Mouse (Mus musculus) neural tube, embryonic 14.5 days (tissue): ENCODE results near the gene Aff2. TPM values are rescaled to one million over a fixed set of nuclear protein-coding genes. Genes with fewer than 3 reads are reported as not detected.

Source experiments
- ATAC-seq: fragments of 200-750 bp; cut with Nextera tagmentation; 2 replicates; pipeline ENCODE4 v1.8.0; 2017; ENCODE audit warnings: low read depth, mild to moderate bottlenecking, moderate TSS enrichment, moderate library complexity
- H3K27ac ChIP-seq: fragments of 300-500 bp; sonication (generic); 2 replicates; pipeline ENCODE4 v1.5.1; 2014; ENCODE audit warnings: low read depth, mild to moderate bottlenecking, control low read depth, low read length, moderate library complexity, mixed read lengths
- H3K27me3 ChIP-seq: fragments of 300-500 bp; sonication (generic); 2 replicates; pipeline ENCODE4 v1.6.1; 2014; ENCODE audit warnings: low read length; ENCODE audit not compliant: control insufficient read depth, insufficient read depth
- H3K36me3 ChIP-seq: fragments of 300-500 bp; sonication (generic); 2 replicates; pipeline ENCODE4 v1.6.1; 2014; ENCODE audit warnings: low read length, mixed read lengths; ENCODE audit not compliant: control insufficient read depth, insufficient read depth
- H3K4me1 ChIP-seq: fragments of 300-500 bp; sonication (generic); 2 replicates; pipeline ENCODE4 v1.6.1; 2014; ENCODE audit warnings: low read length; ENCODE audit not compliant: control insufficient read depth, insufficient read depth
- H3K4me2 ChIP-seq: fragments of 300-500 bp; sonication (generic); 2 replicates; pipeline ENCODE4 v1.6.1; 2014; ENCODE audit warnings: mild to moderate bottlenecking, low read depth, low read length, control low read depth
- H3K4me3 ChIP-seq: fragments of 300-500 bp; sonication (generic); 2 replicates; pipeline ENCODE4 v1.5.1; 2014; ENCODE audit warnings: low read depth, low read length, control low read depth, mixed read lengths
- H3K9ac ChIP-seq: fragments of 300-500 bp; sonication (generic); replicated peaks from 2 replicates; pipeline ENCODE4 v1.6.1; 2014; ENCODE audit warnings: low read depth, mild to moderate bottlenecking, control low read depth, low read length, mixed read lengths
- H3K9me3 ChIP-seq: fragments of 300-500 bp; sonication (generic); 2 replicates; pipeline ENCODE4 v1.6.1; 2016; ENCODE audit warnings: low read length; ENCODE audit not compliant: control insufficient read depth
- WGBS: fragments of 180-500 bp; shearing (Covaris S2); extraction: QIAGEN DNeasy Blood & Tissue Kit; methylation state at CpG from one replicate; pipeline ENCODE4 v1.1.7; 2014; 5-methylcytosine and 5-hydroxymethylcytosine counted together
- polyA plus RNA-seq: library from polyadenylated mRNA; unstranded; fragments of >200 nt; fragmentation: Nextera tagmentation; extraction: Ambion mirVana; gene quantifications from 2 replicates; pipeline ENCODE4 v1.2.1, GENCODE M21; 2014

Gene Aff2
- polyA plus RNA-seq, 1 experiment from 2014 or later, result 17.9 TPM

GRCm38 (mm10) chrX:69415043-69415442 lies 54.9 kb downstream of the Aff2 start:
- Histone ChIP-seq H3K36me3 (no peaks in the 10 kb centered on the region), H3K4me2 (no peak overlapping the region), H3K9ac (no peak overlapping the region), H3K9me3 (no peaks in the 10 kb centered on the region), H3K27ac (no peak overlapping the region), H3K4me3 (no peak overlapping the region), H3K27me3 (no peaks in the 10 kb centered on the region), H3K4me1 (no peaks in the 10 kb centered on the region)
- ATAC-seq, result no peak
- WGBS, result 54% methylated on average over 1 of the region's 1 CpGs

- Histone ChIP-seq H3K9ac (no peak overlapping the region), H3K36me3 (no peaks in the 10 kb centered on the region), H3K9me3 (no peaks in the 10 kb centered on the region), H3K27me3 (no peaks in the 10 kb centered on the region), H3K4me1 (no peaks in the 10 kb centered on the region), H3K4me3 (no peak overlapping the region), H3K4me2 (no peak overlapping the region), H3K27ac (no peak overlapping the region)
- WGBS, result 48% methylated on average over 3 of the region's 3 CpGs
- ATAC-seq, result no peak
Measured at GRCm38 (mm10) chrX:69438422-69438821, 78.3 kb downstream of the Aff2 start.

- no peak for ATAC-seq
- no peaks in the 10 kb centered on the region for H3K4me1 ChIP-seq
- no peaks in the 10 kb centered on the region for H3K27me3 ChIP-seq
- no peak overlapping the region for H3K4me3 ChIP-seq
- no peak overlapping the region for H3K4me2 ChIP-seq
- H3K9ac ChIP-seq, result no peak overlapping the region
- H3K9me3 ChIP-seq, result no peaks in the 10 kb centered on the region
- H3K36me3 ChIP-seq, result no peaks in the 10 kb centered on the region
- no peak overlapping the region for H3K27ac ChIP-seq
Measured at GRCm38 (mm10) chrX:69441937-69442336, 81.8 kb downstream of the Aff2 start.

GRCm38 (mm10) chrX:69460896-69461295 lies 100.8 kb downstream of the Aff2 start:
- H3K9ac ChIP-seq, result no peak overlapping the region
- H3K9me3 ChIP-seq, result no peaks in the 10 kb centered on the region
- no peak for ATAC-seq
- no peak overlapping the region for H3K4me2 ChIP-seq
- no peaks in the 10 kb centered on the region for H3K36me3 ChIP-seq
- no peaks in the 10 kb centered on the region for H3K27me3 ChIP-seq
- H3K4me1 ChIP-seq, result no peaks in the 10 kb centered on the region
- H3K4me3 ChIP-seq, result no peak overlapping the region
- no peak overlapping the region for H3K27ac ChIP-seq
- WGBS, result 82% methylated on average over 2 of the region's 2 CpGs

- WGBS, result 72% methylated on average over 3 of the region's 3 CpGs
- H3K9me3 ChIP-seq, result no peaks in the 10 kb centered on the region
- H3K4me2 ChIP-seq, result no peak overlapping the region
- H3K27me3 ChIP-seq, result no peaks in the 10 kb centered on the region
- ATAC-seq, result no peak
- no peaks in the 10 kb centered on the region for H3K4me1 ChIP-seq
- H3K27ac ChIP-seq, result no peak overlapping the region
- H3K4me3 ChIP-seq, result no peak overlapping the region
- H3K9ac ChIP-seq, result no peak overlapping the region
- H3K36me3 ChIP-seq, result no peaks in the 10 kb centered on the region
Measured at GRCm38 (mm10) chrX:69502061-69502460, 142.0 kb downstream of the Aff2 start.

- ATAC-seq, result no peak
- Histone ChIP-seq H3K4me2 (no peak overlapping the region), H3K36me3 (no peaks in the 10 kb centered on the region), H3K4me1 (no peaks in the 10 kb centered on the region), H3K27me3 (no peaks in the 10 kb centered on the region), H3K4me3 (no peak overlapping the region), H3K9me3 (no peaks in the 10 kb centered on the region), H3K9ac (no peak overlapping the region), H3K27ac (no peak overlapping the region)
- 50% methylated on average over 6 of the region's 6 CpGs for WGBS
Measured at GRCm38 (mm10) chrX:69518040-69518575, 158.0 kb downstream of the Aff2 start.

- Histone ChIP-seq H3K36me3 (no peaks in the 10 kb centered on the region), H3K9ac (no peak overlapping the region), H3K4me1 (no peaks in the 10 kb centered on the region), H3K4me3 (no peak overlapping the region), H3K27ac (no peak overlapping the region), H3K4me2 (no peak overlapping the region), H3K9me3 (no peaks in the 10 kb centered on the region), H3K27me3 (no peaks in the 10 kb centered on the region)
- ATAC-seq, result no peak
- WGBS, result 71% methylated on average over 1 of the region's 1 CpGs
Measured at GRCm38 (mm10) chrX:69540811-69541210, 180.7 kb downstream of the Aff2 start.

DNA sequence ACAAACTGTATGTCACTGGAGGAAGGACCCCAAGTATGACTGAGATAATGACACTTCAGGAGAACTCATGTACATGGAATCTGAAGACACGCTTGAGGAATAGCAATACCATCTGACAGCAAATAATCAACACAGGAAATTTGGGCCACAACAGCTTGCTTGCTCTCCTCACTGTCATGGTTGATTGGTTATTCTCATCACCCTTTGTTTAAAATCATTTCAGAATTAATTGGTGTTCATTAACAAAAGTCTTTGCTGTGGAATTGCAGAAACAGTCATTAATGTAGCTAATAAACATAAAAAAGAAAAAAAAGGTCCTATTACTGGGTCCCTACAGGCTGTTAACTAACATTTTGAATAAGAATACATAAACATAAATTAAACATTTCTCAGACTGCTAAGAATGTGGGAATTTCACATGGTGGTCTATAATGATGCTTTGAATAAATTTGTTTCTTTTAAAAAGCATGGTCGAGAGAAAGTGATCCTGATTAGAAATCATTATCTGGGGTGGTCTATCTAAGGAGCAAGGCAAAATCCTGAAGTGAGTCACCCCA lies 219.9 kb downstream of the Aff2 start:
- no peak overlapping the region for H3K27ac ChIP-seq
- ATAC-seq, result no peak
- no peaks in the 10 kb centered on the region for H3K4me1 ChIP-seq
- no peak overlapping the region for H3K4me3 ChIP-seq
- H3K9ac ChIP-seq, result no peak overlapping the region
- 67% methylated on average over 2 of the region's 2 CpGs for WGBS
- H3K9me3 ChIP-seq, result no peaks in the 10 kb centered on the region
- H3K36me3 ChIP-seq, result no peaks in the 10 kb centered on the region
- no peaks in the 10 kb centered on the region for H3K27me3 ChIP-seq
- no peak overlapping the region for H3K4me2 ChIP-seq

DNA sequence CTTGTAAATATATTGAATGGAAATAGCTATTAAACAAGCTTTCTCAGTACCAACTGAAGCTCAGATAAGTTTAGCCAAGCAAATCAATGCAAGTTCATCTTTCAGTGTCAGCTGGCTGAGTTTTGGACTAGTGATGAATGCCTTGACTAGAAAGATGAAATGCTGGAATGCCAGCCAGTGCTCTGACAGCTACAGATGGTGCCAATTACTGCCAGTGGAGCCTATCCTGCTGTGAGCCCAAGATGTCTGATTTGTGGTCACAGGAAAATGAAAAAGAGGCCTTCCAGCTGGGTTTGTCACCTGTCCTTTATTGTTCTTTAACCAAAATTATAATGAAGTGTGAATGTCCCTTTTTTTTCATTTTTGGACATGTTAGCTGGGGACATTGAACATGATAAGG lies 248.7 kb downstream of the Aff2 start:
- H3K4me2 ChIP-seq, result no peak overlapping the region
- ATAC-seq, result no peak
- H3K27me3 ChIP-seq, result no peaks in the 10 kb centered on the region
- H3K27ac ChIP-seq, result no peak overlapping the region
- no peaks in the 10 kb centered on the region for H3K36me3 ChIP-seq
- H3K9me3 ChIP-seq, result no peaks in the 10 kb centered on the region
- H3K4me1 ChIP-seq, result no peaks in the 10 kb centered on the region
- no peak overlapping the region for H3K4me3 ChIP-seq
- no peak overlapping the region for H3K9ac ChIP-seq
